7 mouse cellular contexts compared by ENCODE assay signal in genomic region chr19:38223905-38224684, GRCm38 (mm10). TPM values are rescaled to one million over a fixed set of nuclear protein-coding genes. Genes with fewer than 3 reads are reported as not detected.
DNase-seq lines count a peak whose midpoint lies in the region; ATAC-seq and TF ChIP-seq lines count a peak whose summit lies in the region.

Gene Fra10ac1 (minus strand): TSS chr19:38224156.

- peak; percentile 96 for DNase-seq in adrenal gland, postnatal 14 days
- peak; percentile 88 for DNase-seq in embryonic facial prominence, embryonic 11.5 days (ENCODE audit: low spot score)
- peak; percentile 98 for DNase-seq in heart, adult 11 months
- DNase-seq in kidney, adult 18-20 months, result peak; percentile 90
- DNase-seq in spleen, adult 2 months (ENCODE audit: low read depth in 1 of 2, low spot score in 2 of 2), result peak; percentile 74 to 80

- TF ChIP-seq POLR2A in spleen, adult 2 months (IDR thresholded peaks at IDR 0.05; ENCODE audit: low read depth, low read length), result peak; percentile 47

- peak within 1 kb of the TSS; percentile 63 for H3K4me3 ChIP-seq in embryonic facial prominence, embryonic 11.5 days (ENCODE audit: low read depth, low read length)
- peak within 1 kb of the TSS; percentile 69 for H3K4me3 ChIP-seq in limb, embryonic 12.5 days (replicated peaks)
- H3K4me3 ChIP-seq in midbrain, embryonic 15.5 days, result peak within 1 kb of the TSS; percentile 60
- H3K4me3 ChIP-seq in spleen, adult 2 months (ENCODE audit: extremely low read depth, insufficient read depth, insufficient read length), result peak within 1 kb of the TSS; percentile 97

- H3K4me1 ChIP-seq in embryonic facial prominence, embryonic 11.5 days (ENCODE audit: control insufficient read depth, insufficient read depth, low read length), result no peaks in the 10 kb centered on the region
- peaks cover 8% of the 10 kb centered on the region for H3K4me1 ChIP-seq in limb, embryonic 12.5 days (replicated peaks)
- H3K4me1 ChIP-seq in midbrain, embryonic 15.5 days, result peaks cover 16% of the 10 kb centered on the region
- H3K4me1 ChIP-seq in spleen, adult 2 months (ENCODE audit: control insufficient read depth, insufficient read depth, insufficient read length), result peaks cover 3% of the 10 kb centered on the region; the same call in 1 of the 2 replicates

- peak; percentile 97 for ATAC-seq in embryonic facial prominence, embryonic 11.5 days (replicated peaks; ENCODE audit: insufficient number of reproducible peaks, low FRiP score, low TSS enrichment, low read depth)
- ATAC-seq in limb, embryonic 12.5 days (ENCODE audit: insufficient number of reproducible peaks, insufficient read depth, low FRiP score, low TSS enrichment, low read depth), result peak; percentile 94
- peak; percentile 99 for ATAC-seq in midbrain, embryonic 15.5 days (replicated peaks)

- peak within 1 kb of the TSS; percentile 53; the same call in 1 of the 2 replicates for H3K27ac ChIP-seq in embryonic facial prominence, embryonic 11.5 days (replicated peaks; ENCODE audit: low read depth, low read length)
- H3K27ac ChIP-seq in limb, embryonic 12.5 days, result peak within 1 kb of the TSS; percentile 84
- peak within 1 kb of the TSS; percentile 96 for H3K27ac ChIP-seq in midbrain, embryonic 15.5 days
- peak within 1 kb of the TSS; percentile 87 for H3K27ac ChIP-seq in spleen, adult 2 months (ENCODE audit: insufficient read depth, low read length)

- H3K9ac ChIP-seq in embryonic facial prominence, embryonic 11.5 days (replicated peaks; ENCODE audit: low read length), result peak within 1 kb of the TSS; percentile 75
- peak within 1 kb of the TSS; percentile 72 for H3K9ac ChIP-seq in limb, embryonic 12.5 days (replicated peaks)
- peak within 1 kb of the TSS; percentile 65 for H3K9ac ChIP-seq in midbrain, embryonic 15.5 days

- no peaks in the 10 kb centered on the region for H3K9me3 ChIP-seq in embryonic facial prominence, embryonic 11.5 days (replicated peaks; ENCODE audit: control insufficient read depth, low read length)
- H3K9me3 ChIP-seq in limb, embryonic 12.5 days, result peaks cover 4% of the 10 kb centered on the region; the same call in 1 of the 2 replicates
- no peaks in the 10 kb centered on the region for H3K9me3 ChIP-seq in midbrain, embryonic 15.5 days

- WGBS in embryonic facial prominence, embryonic 11.5 days, result under 1% methylated on average over 49 of the region's 49 CpGs
- under 1% methylated on average over 49 of the region's 49 CpGs for whole genome bisulfite sequencing in limb, embryonic 12.5 days
- WGBS in midbrain, embryonic 15.5 days, result under 1% methylated on average over 49 of the region's 49 CpGs
- 1% methylated on average over 49 of the region's 49 CpGs for WGBS in spleen, adult 2 months

- peak within 1 kb of the TSS; percentile 63 for H3K4me2 ChIP-seq in embryonic facial prominence, embryonic 11.5 days (ENCODE audit: low read depth, low read length)
- H3K4me2 ChIP-seq in limb, embryonic 12.5 days, result peak within 1 kb of the TSS; percentile 72
- H3K4me2 ChIP-seq in midbrain, embryonic 15.5 days, result peak within 1 kb of the TSS; percentile 68

- H3K36me3 ChIP-seq in embryonic facial prominence, embryonic 11.5 days (replicated peaks; ENCODE audit: control insufficient read depth, insufficient read depth, low read depth, low read length), result no peaks in the 10 kb centered on the region
- peaks cover 5% of the 10 kb centered on the region for H3K36me3 ChIP-seq in limb, embryonic 12.5 days
- H3K36me3 ChIP-seq in midbrain, embryonic 15.5 days (replicated peaks), result no peaks in the 10 kb centered on the region
- H3K36me3 ChIP-seq in spleen, adult 2 months (ENCODE audit: control insufficient read depth, insufficient read depth, low read length), result no peaks in the 10 kb centered on the region

- no peaks in the 10 kb centered on the region for H3K27me3 ChIP-seq in embryonic facial prominence, embryonic 11.5 days (ENCODE audit: control insufficient read depth, insufficient read depth, low read length)
- no peaks in the 10 kb centered on the region for H3K27me3 ChIP-seq in limb, embryonic 12.5 days
- no peaks in the 10 kb centered on the region for H3K27me3 ChIP-seq in midbrain, embryonic 15.5 days (replicated peaks)
- H3K27me3 ChIP-seq in spleen, adult 2 months (ENCODE audit: control insufficient read depth, insufficient read depth, low read length), result no peaks in the 10 kb centered on the region

- TF ChIP-seq CTCF in spleen, adult 2 months (IDR thresholded peaks at IDR 0.05; ENCODE audit: extremely low read depth, insufficient read depth, insufficient read length, insufficient replicate concordance), result no peak

RNA-seq across cellular contexts. Expression of gene Fra10ac1, which starts in this region (rescaled TPM):
- 18.9 and 23.2 TPM in 2 replicates for total RNA-seq in adrenal gland, postnatal 14 days (2021)
- polyA plus RNA-seq in embryonic facial prominence, embryonic 11.5 days (2014; fragmentation: Nextera tagmentation; extraction: Ambion mirVana), result 43.8 and 46.4 TPM in 2 replicates
- 46.3 and 48.3 TPM in 2 replicates for polyA plus RNA-seq in limb, embryonic 12.5 days (2016; fragmentation: Nextera tagmentation; extraction: Ambion mirVana)
- polyA plus RNA-seq in midbrain, embryonic 15.5 days (2015; fragmentation: Nextera tagmentation; extraction: Ambion mirVana), result 41.3 and 43.9 TPM in 2 replicates
- polyA plus RNA-seq in spleen, adult 2 months (2012; rRNA removed), result 2.7 and 2.9 TPM in 2 replicates

Comparison
In these comparisons a context has a peak if more than half of its experiments do, and no peak if none do; other contexts are left out.
1. Peak in every context shown above with its lines: DNase-seq, ATAC-seq, H3K4me3 ChIP-seq and H3K27ac ChIP-seq.
2. RNA of gene Fra10ac1 (polyA plus RNA-seq): 46.3 to 48.3 TPM in limb, embryonic 12.5 days, 43.8 to 46.4 TPM in embryonic facial prominence, embryonic 11.5 days and 41.3 to 43.9 TPM in midbrain, embryonic 15.5 days; 2.7 to 2.9 TPM in spleen, adult 2 months; every median in the first group is over 10 times any median in the second.